9 mouse cellular contexts compared by ENCODE assay signal in genomic region chr10:62527351-62527750, GRCm38 (mm10). TPM values are rescaled to one million over a fixed set of nuclear protein-coding genes. Genes with fewer than 3 reads are reported as not detected.
DNase-seq lines count a peak whose midpoint lies in the region; ATAC-seq and TF ChIP-seq lines count a peak whose summit lies in the region.
"Had no signal": no experiment of that assay in that cellular context is flagged by ENCODE, and none has a peak within 500 bp of the region (broad histone marks: within the 10 kb centered on the region; RNA-seq: fewer than 3 reads in every experiment).

Gene Srgn (minus strand): TSS chr10:62527451.

- no peak for TF ChIP-seq POLR2A in CH12.LX (IDR thresholded peaks at IDR 0.05; ENCODE audit: low read depth, low read length)
- no peak for TF ChIP-seq POLR2A in cortical plate, adult 2 months (IDR thresholded peaks at IDR 0.05; ENCODE audit: extremely low read depth, insufficient read depth, low read length)

- H3K79me2 ChIP-seq in CH12.LX (replicated peaks; ENCODE audit: control insufficient read depth, extremely low read depth, insufficient read depth, poor library complexity, severe bottlenecking), result no peaks in the 10 kb centered on the region

- no peak for TF ChIP-seq CTCF in CH12.LX (conservative IDR thresholded peaks at IDR 0.05 in 1 of 2, IDR thresholded peaks at IDR 0.05 in 1 of 2; ENCODE audit: low read depth in 2 of 2, low read length in 2 of 2)
- TF ChIP-seq CTCF in cortical plate, adult 2 months (IDR thresholded peaks at IDR 0.05; ENCODE audit: extremely low read depth, insufficient read depth, low read length), result no peak
- no peak for TF ChIP-seq CTCF in intestine, postnatal 0 days (IDR thresholded peaks at IDR 0.05; ENCODE audit: low read depth)

- no peak within 1 kb of the TSS for H3K27ac ChIP-seq in heart, embryonic 15.5 days
- no peak within 1 kb of the TSS for H3K27ac ChIP-seq in CH12.LX (ENCODE audit: insufficient read depth, low read depth)
- H3K27ac ChIP-seq in cortical plate, adult 2 months (ENCODE audit: insufficient read depth, low read length), result no peak within 1 kb of the TSS
- H3K27ac ChIP-seq in intestine, postnatal 0 days (ENCODE audit: low read depth, low read length), result no peak within 1 kb of the TSS

- TF ChIP-seq RAD21 in CH12.LX (IDR thresholded peaks at IDR 0.05; ENCODE audit: low read depth, low read length), result no peak

- H3K27me3 ChIP-seq in heart, embryonic 15.5 days, result no peaks in the 10 kb centered on the region
- H3K27me3 ChIP-seq in CH12.LX (replicated peaks), result no peaks in the 10 kb centered on the region
- H3K27me3 ChIP-seq in intestine, postnatal 0 days (replicated peaks; ENCODE audit: control insufficient read depth, insufficient read depth, low read length), result no peaks in the 10 kb centered on the region

- 84% methylated on average over 14 of the region's 14 CpGs for WGBS in heart, embryonic 15.5 days
- 85% methylated on average over 14 of the region's 14 CpGs for WGBS in intestine, postnatal 0 days

- no peaks in the 10 kb centered on the region for H3K4me1 ChIP-seq in heart, embryonic 15.5 days (replicated peaks)
- H3K4me1 ChIP-seq in CH12.LX (ENCODE audit: control insufficient read depth in 1 of 2, insufficient read depth in 2 of 2), result peaks cover 0 to 2% of the 10 kb centered on the region in 2 experiments; a peak in 2 of 4 replicates
- no peaks in the 10 kb centered on the region for H3K4me1 ChIP-seq in cortical plate, adult 2 months (ENCODE audit: control insufficient read depth, insufficient read depth, low read length)
- H3K4me1 ChIP-seq in intestine, postnatal 0 days (replicated peaks; ENCODE audit: control insufficient read depth, insufficient read depth, low read length), result no peaks in the 10 kb centered on the region

- no peak for DNase-seq in heart, adult 11 months
- DNase-seq in CH12.LX (ENCODE audit: extremely low read depth) (no peak), adipocyte (ENCODE audit: low spot score) (no peak)
- DNase-seq in cerebellum, adult 8-10 months, result no peak
- no peak for DNase-seq in right cerebral cortex, postnatal 36 days (ENCODE audit: low spot score in 2 of 2)
- DNase-seq: layer of hippocampus, postnatal 36 days had no signal

- no peak for TF ChIP-seq EP300 in CH12.LX (IDR thresholded peaks at IDR 0.05; ENCODE audit: low read length)

- H3K36me3 ChIP-seq in heart, embryonic 15.5 days, result no peaks in the 10 kb centered on the region
- no peaks in the 10 kb centered on the region for H3K36me3 ChIP-seq in CH12.LX (replicated peaks in 1 of 2; ENCODE audit: control insufficient read depth in 1 of 2, insufficient read depth in 1 of 2, low read length in 1 of 2)
- H3K36me3 ChIP-seq in intestine, postnatal 0 days (ENCODE audit: control insufficient read depth, insufficient read depth), result no peaks in the 10 kb centered on the region

- ATAC-seq in heart, embryonic 15.5 days (replicated peaks; ENCODE audit: insufficient number of reproducible peaks, insufficient read depth, low FRiP score, low read depth), result no peak
- ATAC-seq in intestine, postnatal 0 days, result no peak

- no peak within 1 kb of the TSS for H3K9ac ChIP-seq in heart, embryonic 15.5 days
- no peak within 1 kb of the TSS for H3K9ac ChIP-seq in CH12.LX (ENCODE audit: insufficient read depth, low read depth)
- no peak within 1 kb of the TSS for H3K9ac ChIP-seq in intestine, postnatal 0 days (ENCODE audit: low read depth, low read length)

- H3K9me3 ChIP-seq in heart, embryonic 15.5 days (replicated peaks), result no peaks in the 10 kb centered on the region
- no peaks in the 10 kb centered on the region for H3K9me3 ChIP-seq in CH12.LX (replicated peaks; ENCODE audit: low read length)
- no peaks in the 10 kb centered on the region for H3K9me3 ChIP-seq in intestine, postnatal 0 days (ENCODE audit: control insufficient read depth)

- in situ Hi-C loops in CH12.LX (cut with MboI; ENCODE audit: low pct_ligation_motif_present, low pct_unique_long_range_greater_than_20kb, low sequenced_read_pairs), result no loop called here

- dilution Hi-C loops in CH12.LX (cut with MboI; ENCODE audit: extremely low pct_ligation_motif_present, extremely low pct_unique_long_range_greater_than_20kb, low sequenced_read_pairs), result no loop called here

- no peak within 1 kb of the TSS for H3K4me2 ChIP-seq in heart, embryonic 15.5 days
- H3K4me2 ChIP-seq in CH12.LX (ENCODE audit: insufficient read depth, low read depth, poor library complexity, severe bottlenecking), result no peak within 1 kb of the TSS
- no peak within 1 kb of the TSS for H3K4me2 ChIP-seq in intestine, postnatal 0 days (replicated peaks; ENCODE audit: low read depth)

- H3K4me3 ChIP-seq in heart, embryonic 15.5 days, result no peak within 1 kb of the TSS
- no peak within 1 kb of the TSS for H3K4me3 ChIP-seq in CH12.LX (replicated peaks in 1 of 3; ENCODE audit: low read depth in 2 of 3, low read length in 2 of 3, poor library complexity in 1 of 3)
- H3K4me3 ChIP-seq in cortical plate, adult 2 months (ENCODE audit: insufficient read depth, low read length), result no peak within 1 kb of the TSS
- no peak within 1 kb of the TSS for H3K4me3 ChIP-seq in intestine, postnatal 0 days (ENCODE audit: low read depth, low read length)

TF ChIP-seq in CH12.LX, 34 proteins besides CTCF, POLR2A, EP300 and RAD21:
- TF ChIP-seq MEF2A (IDR thresholded peaks at IDR 0.05; ENCODE audit: borderline replicate concordance, low read depth, low read length), result no peak
- TF ChIP-seq USF2 (conservative IDR thresholded peaks at IDR 0.05; ENCODE audit: low read depth, low read length), result no peak
- TF ChIP-seq JUND (conservative IDR thresholded peaks at IDR 0.05; ENCODE audit: low read depth, low read length), result no peak
- TF ChIP-seq MXI1 (IDR thresholded peaks at IDR 0.05; ENCODE audit: low read depth, low read length), result no peak
- TF ChIP-seq TCF12 (IDR thresholded peaks at IDR 0.05; ENCODE audit: low read depth, low read length), result no peak
- TF ChIP-seq GABPA (IDR thresholded peaks at IDR 0.05; ENCODE audit: insufficient replicate concordance, low read depth, low read length), result no peak
- TF ChIP-seq MAX (IDR thresholded peaks at IDR 0.05; ENCODE audit: low read length), result no peak
- TF ChIP-seq HCFC1 (IDR thresholded peaks at IDR 0.05; ENCODE audit: low read depth, low read length), result no peak
- TF ChIP-seq RCOR1 (conservative IDR thresholded peaks at IDR 0.05; ENCODE audit: low read depth, low read length), result no peak
- TF ChIP-seq ZKSCAN1 (IDR thresholded peaks at IDR 0.05; ENCODE audit: borderline replicate concordance, low read depth, low read length), result no peak
- no peak for TF ChIP-seq MYC (IDR thresholded peaks at IDR 0.05; ENCODE audit: low read depth, low read length)
- no peak for TF ChIP-seq POLR2AphosphoS2 (IDR thresholded peaks at IDR 0.05; ENCODE audit: low read depth, low read length)
- no peak for TF ChIP-seq SMC3 (IDR thresholded peaks at IDR 0.05; ENCODE audit: low read depth, low read length)
- TF ChIP-seq KAT2A (IDR thresholded peaks at IDR 0.05; ENCODE audit: insufficient replicate concordance, low read length), result no peak
- no peak for TF ChIP-seq BHLHE40 (IDR thresholded peaks at IDR 0.05; ENCODE audit: low read depth, low read length)
- TF ChIP-seq MAFK (IDR thresholded peaks at IDR 0.05; ENCODE audit: insufficient replicate concordance, low read length), result no peak
- TF ChIP-seq NELFE (IDR thresholded peaks at IDR 0.05; ENCODE audit: low read depth, low read length), result no peak
- TF ChIP-seq TBP (conservative IDR thresholded peaks at IDR 0.05; ENCODE audit: low read depth, low read length), result no peak

RNA-seq across cellular contexts. Expression of gene Srgn, which starts in this region (rescaled TPM):
- polyA plus RNA-seq in heart, embryonic 15.5 days (2015; fragmentation: Nextera tagmentation; extraction: Ambion mirVana), result 11.7 and 21.5 TPM in 2 replicates
- 334 and 519 TPM in 2 replicates for total RNA-seq in CH12.LX (2012; rRNA removed)
- total RNA-seq in CH12.LX (2014; rRNA removed), result 516 and 530 TPM in 2 replicates
- 154 and 189 TPM in 2 replicates for polyA plus RNA-seq in CH12.LX (2012; ENCODE audit: insufficient read length, low read depth)
- polyA plus RNA-seq in cortical plate, adult 2 months (2012; rRNA removed), result 13.7 and 15.8 TPM in 2 replicates
- polyA plus RNA-seq in intestine, postnatal 0 days (2015; fragmentation: Nextera tagmentation; extraction: Ambion mirVana), result 18.9 and 21.6 TPM in 2 replicates
